Mouse (Mus musculus): ENCODE data around the gene Nudt9.

DNA sequence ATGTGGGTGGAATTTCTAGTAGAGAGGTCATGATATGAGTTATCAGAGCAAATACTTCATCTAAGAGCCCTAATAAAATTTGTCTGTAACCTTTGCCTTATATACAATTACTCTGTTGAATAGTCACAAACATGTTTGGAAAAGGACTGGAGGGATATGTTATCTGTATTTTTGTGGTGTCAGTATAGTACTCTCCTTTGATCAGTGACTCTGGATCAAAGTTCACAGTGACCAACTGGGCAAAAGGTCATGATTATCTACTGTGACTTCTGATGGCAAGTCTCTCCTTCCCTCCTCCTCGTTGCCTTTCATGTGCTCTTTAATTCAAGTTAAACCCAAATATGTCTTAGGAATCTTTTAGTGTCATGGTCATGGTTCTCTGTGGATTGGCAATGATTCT, 10.3 kb upstream of the Nudt9 start:
- TF ChIP-seq CTCF (IDR thresholded peaks at IDR 0.05; ENCODE audit: insufficient read depth, low read depth, low read length) (no peak), POLR2A (IDR thresholded peaks at IDR 0.05; ENCODE audit: insufficient read depth, low read depth, low read length) (no peak)
